Mouse (Mus musculus): ENCODE measurements at regions not wholly inside any gene's neighbourhood (a gene's known extent, or its start where the extent isn't known, plus 50 kb on each side); places are given as distances from the start of the nearest gene placed in this dataset.

GRCm38 (mm10) chr6:65224723-65225122 is 80.0 kb upstream of the Hpgds start:
- Histone ChIP-seq H3K9ac (ENCODE audit: low read length) (no peak overlapping the region), H3K27ac (ENCODE audit: low read depth, low read length) (no peak overlapping the region), H3K4me1 (ENCODE audit: control insufficient read depth, insufficient read depth, low read length) (no peaks in the 10 kb centered on the region), H3K36me3 (ENCODE audit: control insufficient read depth, insufficient read depth, low read length) (no peaks in the 10 kb centered on the region), H3K4me2 (no peak overlapping the region), H3K27me3 (ENCODE audit: control insufficient read depth, insufficient read depth, low read length) (no peaks in the 10 kb centered on the region), H3K9me3 (ENCODE audit: control insufficient read depth, low read length) (no peaks in the 10 kb centered on the region), H3K4me3 (ENCODE audit: low read depth, low read length) (no peak overlapping the region)
- WGBS = 76% methylated on average over 4 of the region's 4 CpGs
- no peak for DNase-seq (ENCODE audit: low spot score, missing footprints)
- no peak for ATAC-seq (ENCODE audit: low FRiP score)

GRCm38 (mm10) chr6:65262572-65262971 is 117.9 kb upstream of the Hpgds start:
- H3K27me3 ChIP-seq (ENCODE audit: control insufficient read depth, insufficient read depth, low read length) = no peaks in the 10 kb centered on the region
- no peaks in the 10 kb centered on the region for H3K4me1 ChIP-seq (ENCODE audit: control insufficient read depth, insufficient read depth, low read length)
- H3K9ac ChIP-seq (ENCODE audit: low read length) = no peak overlapping the region
- ATAC-seq (ENCODE audit: low FRiP score) (no peak), DNase-seq (ENCODE audit: low spot score, missing footprints) (no peak)
- no peaks in the 10 kb centered on the region for H3K36me3 ChIP-seq (ENCODE audit: control insufficient read depth, insufficient read depth, low read length)
- H3K4me2 ChIP-seq = no peak overlapping the region
- no peak overlapping the region for H3K4me3 ChIP-seq (ENCODE audit: low read depth, low read length)
- H3K27ac ChIP-seq (ENCODE audit: low read depth, low read length) = no peak overlapping the region
- no peaks in the 10 kb centered on the region for H3K9me3 ChIP-seq (ENCODE audit: control insufficient read depth, low read length)
- WGBS = 75% methylated on average over 1 of the region's 1 CpGs

GRCm38 (mm10) chr6:65270723-65271122 is 110.2 kb upstream of the C130060K24Rik start:
- 79% methylated on average over 1 of the region's 1 CpGs for WGBS
- ATAC-seq (ENCODE audit: low FRiP score) (no peak), DNase-seq (ENCODE audit: low spot score, missing footprints) (no peak)
- Histone ChIP-seq H3K4me2 (no peak overlapping the region), H3K36me3 (ENCODE audit: control insufficient read depth, insufficient read depth, low read length) (no peaks in the 10 kb centered on the region), H3K27ac (ENCODE audit: low read depth, low read length) (no peak overlapping the region), H3K9me3 (ENCODE audit: control insufficient read depth, low read length) (no peaks in the 10 kb centered on the region), H3K4me3 (ENCODE audit: low read depth, low read length) (no peak overlapping the region), H3K27me3 (ENCODE audit: control insufficient read depth, insufficient read depth, low read length) (no peaks in the 10 kb centered on the region), H3K4me1 (ENCODE audit: control insufficient read depth, insufficient read depth, low read length) (no peaks in the 10 kb centered on the region), H3K9ac (ENCODE audit: low read length) (no peak overlapping the region)

- peaks cover 11% of the 10 kb centered on the region; the same call in 1 of the 2 replicates for H3K4me1 ChIP-seq (ENCODE audit: control insufficient read depth, insufficient read depth, low read length)
- no peak overlapping the region for H3K9ac ChIP-seq (ENCODE audit: low read length)
- H3K4me3 ChIP-seq (ENCODE audit: low read depth, low read length) = no peak overlapping the region
- DNase-seq (ENCODE audit: low spot score, missing footprints) (no peak), ATAC-seq (ENCODE audit: low FRiP score) (peak; percentile 52; the same call in 1 of the 2 replicates)
- H3K4me2 ChIP-seq = no peak overlapping the region
- H3K9me3 ChIP-seq (ENCODE audit: control insufficient read depth, low read length) = no peaks in the 10 kb centered on the region
- H3K36me3 ChIP-seq (ENCODE audit: control insufficient read depth, insufficient read depth, low read length) = no peaks in the 10 kb centered on the region
- no peaks in the 10 kb centered on the region for H3K27me3 ChIP-seq (ENCODE audit: control insufficient read depth, insufficient read depth, low read length)
- H3K27ac ChIP-seq (ENCODE audit: low read depth, low read length) = peak overlapping the region; percentile 71
- 14% methylated on average over 1 of the region's 1 CpGs for WGBS
Observed at GRCm38 (mm10) chr6:65310176-65310575, 70.7 kb upstream of the C130060K24Rik start.

GRCm38 (mm10) chr6:65310840-65311620 is 69.9 kb upstream of the C130060K24Rik start:
- no peak overlapping the region for H3K9ac ChIP-seq (ENCODE audit: low read length)
- H3K4me3 ChIP-seq (ENCODE audit: low read depth, low read length) = no peak overlapping the region
- peak overlapping the region; percentile 66 for H3K27ac ChIP-seq (ENCODE audit: low read depth, low read length)
- ATAC-seq (ENCODE audit: low FRiP score) (peak; percentile 90), DNase-seq (ENCODE audit: low spot score, missing footprints) (peak; percentile 91)
- no peaks in the 10 kb centered on the region for H3K36me3 ChIP-seq (ENCODE audit: control insufficient read depth, insufficient read depth, low read length)
- H3K4me2 ChIP-seq = no peak overlapping the region
- no peaks in the 10 kb centered on the region for H3K9me3 ChIP-seq (ENCODE audit: control insufficient read depth, low read length)
- no peaks in the 10 kb centered on the region for H3K27me3 ChIP-seq (ENCODE audit: control insufficient read depth, insufficient read depth, low read length)
- WGBS = 26% methylated on average over 11 of the region's 11 CpGs
- H3K4me1 ChIP-seq (ENCODE audit: control insufficient read depth, insufficient read depth, low read length) = peaks cover 11% of the 10 kb centered on the region; the same call in 1 of the 2 replicates

GRCm38 (mm10) chr6:65311778-65312177 is 69.1 kb upstream of the C130060K24Rik start:
- Histone ChIP-seq H3K36me3 (ENCODE audit: control insufficient read depth, insufficient read depth, low read length) (no peaks in the 10 kb centered on the region), H3K27ac (ENCODE audit: low read depth, low read length) (0 out of 2 replicates have a peak overlapping the region, but pooled peaks have one; percentile 9), H3K4me3 (ENCODE audit: low read depth, low read length) (no peak overlapping the region), H3K9me3 (ENCODE audit: control insufficient read depth, low read length) (no peaks in the 10 kb centered on the region), H3K4me2 (no peak overlapping the region), H3K4me1 (ENCODE audit: control insufficient read depth, insufficient read depth, low read length) (peaks cover 11% of the 10 kb centered on the region; the same call in 1 of the 2 replicates), H3K9ac (ENCODE audit: low read length) (no peak overlapping the region), H3K27me3 (ENCODE audit: control insufficient read depth, insufficient read depth, low read length) (no peaks in the 10 kb centered on the region)
- ATAC-seq (ENCODE audit: low FRiP score) (peak; percentile 36; the same call in 1 of the 2 replicates), DNase-seq (ENCODE audit: low spot score, missing footprints) (peak; percentile 85)
